Mouse (Mus musculus) midbrain, embryonic 13.5 days (tissue): ENCODE measurements around the gene Scamp2. TPM values are rescaled to one million over a fixed set of nuclear protein-coding genes. Genes with fewer than 3 reads are reported as not detected.

ENCODE experiments used
- polyA plus RNA-seq: library from polyadenylated mRNA; unstranded; fragments of >200 nt; fragmentation: Nextera tagmentation; extraction: Ambion mirVana; gene quantifications from 2 replicates; pipeline ENCODE4 v1.2.1, GENCODE M21; 2015

The Scamp2 gene
- polyA plus RNA-seq, 1 experiment from 2014 or later: 57.5 TPM

Other genes with a start within 250 kb of the Scamp2 start
- gene Ppcdc, start 120.8 kb upstream of the Scamp2 start, polyA plus RNA-seq: 26.2 and 28.4 TPM in 2 replicates
- 90.9 and 91.6 TPM in 2 replicates for gene Scamp5, start 92.9 kb upstream of the Scamp2 start, polyA plus RNA-seq
- 19.5 and 27.6 TPM in 2 replicates for gene Rpp25, start 56.9 kb upstream of the Scamp2 start, polyA plus RNA-seq
- gene Cox5a, start 39.7 kb upstream of the Scamp2 start, polyA plus RNA-seq: 809 and 819 TPM in 2 replicates
- gene Fam219b, start 23.4 kb upstream of the Scamp2 start, polyA plus RNA-seq: 23.2 and 24.2 TPM in 2 replicates
- gene Mpi, start 8.2 kb upstream of the Scamp2 start, polyA plus RNA-seq: 72.2 and 79.2 TPM in 2 replicates
- 23.5 and 25.1 TPM in 2 replicates for gene Ulk3, start 28.5 kb downstream of the Scamp2 start, polyA plus RNA-seq
- 2.2 and 3.3 TPM in 2 replicates for gene Cplx3, start 45.3 kb downstream of the Scamp2 start, polyA plus RNA-seq
- gene Lman1l, start 59.8 kb downstream of the Scamp2 start, polyA plus RNA-seq: not detected in 2 replicates
- gene Csk, start 92.7 kb downstream of the Scamp2 start, polyA plus RNA-seq: 35.9 and 41.9 TPM in 2 replicates
- gene Cyp1a2, start 122.8 kb downstream of the Scamp2 start, polyA plus RNA-seq: not detected in 2 replicates
- gene Cyp1a1, start 127.0 kb downstream of the Scamp2 start, polyA plus RNA-seq: not detected in 2 replicates
- 38.1 and 40.1 TPM in 2 replicates for gene Edc3, start 147.6 kb downstream of the Scamp2 start, polyA plus RNA-seq
- gene Clk3, start 204.9 kb downstream of the Scamp2 start, polyA plus RNA-seq: 80.0 and 84.9 TPM in 2 replicates